Mouse (Mus musculus) liver, embryonic 14.5 days (tissue): ENCODE measurements around the gene Rxfp1. TPM values are rescaled to one million over a fixed set of nuclear protein-coding genes. Genes with fewer than 3 reads are reported as not detected.
A peak's percentile ranks its signal among the peaks of the same experiment; 100 is the strongest.

Source experiments
- ATAC-seq: fragments of 200-750 bp; cut with Nextera tagmentation; 2 replicates; pipeline ENCODE4 v1.8.0; 2017; ENCODE audit warnings: moderate number of reproducible peaks, mild to moderate bottlenecking, moderate library complexity; ENCODE audit not compliant: insufficient read depth
- DNase-seq, 3 experiments: peaks; one replicate each; pipeline ENCODE4 v3.0.0-alpha.2; 2012 to 2013; ENCODE audit warnings: low read depth in 3 of 3, low spot score in 3 of 3
- H3K27ac ChIP-seq: fragments of 300-500 bp; sonication (generic); 2 replicates; pipeline ENCODE4 v1.5.1; 2014; ENCODE audit warnings: moderate library complexity, mild to moderate bottlenecking, control low read depth, inconsistent platforms
- H3K27me3 ChIP-seq: fragments of 300-500 bp; sonication (generic); 2 replicates; pipeline ENCODE4 v1.6.1; 2014; ENCODE audit warnings: mild to moderate bottlenecking, low read length, moderate library complexity; ENCODE audit not compliant: control insufficient read depth, insufficient read depth
- H3K36me3 ChIP-seq: fragments of 300-500 bp; sonication (generic); replicated peaks from 2 replicates; pipeline ENCODE4 v1.6.1; 2014; ENCODE audit warnings: low read depth; ENCODE audit not compliant: control insufficient read depth, insufficient read depth
- H3K4me1 ChIP-seq, 2 experiments: fragments of 200-500 bp in 1 of 2; fragments of 300-500 bp in 1 of 2; sonication (generic) in 1 of 2; replicated peaks; 2 replicates each; pipeline ENCODE4 v1.6.1; 2012 to 2014; ENCODE audit warnings: antibody characterized with exemption in 1 of 2, inconsistent platforms in 1 of 2, low read length in 1 of 2; ENCODE audit not compliant: control insufficient read depth in 2 of 2, insufficient read depth in 2 of 2
- H3K4me2 ChIP-seq: fragments of 300-500 bp; sonication (generic); 2 replicates; pipeline ENCODE4 v1.6.1; 2014; ENCODE audit warnings: low read depth, mild to moderate bottlenecking, control low read depth, moderate library complexity
- H3K4me3 ChIP-seq, 2 experiments: fragments of 200-500 bp in 1 of 2; fragments of 300-500 bp in 1 of 2; sonication (generic) in 1 of 2; 2 replicates each; pipeline ENCODE4 v1.5.1; 2012 to 2014; ENCODE audit warnings: low read depth in 2 of 2, low read length in 2 of 2, mild to moderate bottlenecking in 2 of 2, control low read depth in 1 of 2, inconsistent platforms in 1 of 2, moderate library complexity in 1 of 2; ENCODE audit not compliant: insufficient read depth in 1 of 2
- H3K9ac ChIP-seq: fragments of 300-500 bp; sonication (generic); replicated peaks from 2 replicates; pipeline ENCODE4 v1.6.1; 2014; ENCODE audit warnings: mild to moderate bottlenecking, control low read depth, moderate library complexity
- H3K9me3 ChIP-seq: fragments of 300-500 bp; sonication (generic); 2 replicates; pipeline ENCODE4 v1.6.1; 2016; ENCODE audit warnings: low read length, mixed read lengths; ENCODE audit not compliant: control insufficient read depth
- CTCF ChIP-seq: IDR thresholded peaks from 2 replicates; pipeline ENCODE4 v1.5.1; 2016; ENCODE audit warnings: antibody characterized with exemption, low read depth, control low read depth
- EP300 ChIP-seq: IDR thresholded peaks from 2 replicates; pipeline ENCODE4 v1.6.1; 2016; ENCODE audit warnings: antibody characterized with exemption, low read depth
- WGBS: fragments of 180-500 bp; shearing (Covaris S2); extraction: QIAGEN DNeasy Blood & Tissue Kit; methylation state at CpG from one replicate; pipeline ENCODE4 v1.1.7; 2014; ENCODE audit not compliant: insufficient replicate concordance; 5-methylcytosine and 5-hydroxymethylcytosine counted together
- polyA plus RNA-seq, 2 experiments: library from polyadenylated mRNA; depleted of rRNA in 1 of 2; stranded (reverse) in 1 of 2; unstranded in 1 of 2; fragments of >200 nt; fragmentation: Nextera tagmentation in 1 of 2; extraction: Ambion mirVana in 1 of 2; gene quantifications; 2 replicates each; pipeline versions ENCODE4 v1.2.1 to v1.2.3; 2012 to 2014

The Rxfp1 gene
- polyA plus RNA-seq, 2 experiments, result under 0.01 TPM; not detected in 1

DNA sequence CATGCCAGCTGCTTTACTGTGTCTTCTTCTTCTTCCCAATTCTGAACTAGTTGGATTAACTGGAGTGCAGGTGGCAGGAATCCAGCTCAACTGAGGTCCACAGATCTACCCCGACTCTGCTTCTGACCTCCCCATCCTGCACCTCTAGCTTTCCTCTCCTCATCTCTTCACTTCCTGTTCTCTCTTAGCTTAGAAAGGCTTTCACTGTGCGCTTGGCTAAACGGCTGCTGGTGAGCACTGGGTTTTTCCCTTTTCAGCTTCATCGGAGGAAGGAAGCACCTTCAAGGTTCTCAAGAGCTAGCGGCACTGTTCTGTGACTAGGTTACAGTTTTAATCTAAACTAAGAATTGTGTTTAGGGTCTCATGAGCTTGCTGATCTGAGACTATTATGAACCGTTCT lies 8.9 kb upstream of the Rxfp1 start:
- no peaks in the 10 kb centered on the region for H3K4me1 ChIP-seq
- no peaks in the 10 kb centered on the region for H3K27me3 ChIP-seq
- H3K36me3 ChIP-seq, result no peaks in the 10 kb centered on the region
- no peak overlapping the region for H3K4me3 ChIP-seq
- H3K27ac ChIP-seq, result no peak overlapping the region
- no peak overlapping the region for H3K9ac ChIP-seq
- DNase-seq, result no peak
- no peaks in the 10 kb centered on the region for H3K9me3 ChIP-seq
- no peak overlapping the region for H3K4me2 ChIP-seq
- TF ChIP-seq CTCF, result no peak
- TF ChIP-seq EP300, result no peak
- no peak for ATAC-seq
- 57% methylated on average over 6 of the region's 6 CpGs for WGBS

DNA sequence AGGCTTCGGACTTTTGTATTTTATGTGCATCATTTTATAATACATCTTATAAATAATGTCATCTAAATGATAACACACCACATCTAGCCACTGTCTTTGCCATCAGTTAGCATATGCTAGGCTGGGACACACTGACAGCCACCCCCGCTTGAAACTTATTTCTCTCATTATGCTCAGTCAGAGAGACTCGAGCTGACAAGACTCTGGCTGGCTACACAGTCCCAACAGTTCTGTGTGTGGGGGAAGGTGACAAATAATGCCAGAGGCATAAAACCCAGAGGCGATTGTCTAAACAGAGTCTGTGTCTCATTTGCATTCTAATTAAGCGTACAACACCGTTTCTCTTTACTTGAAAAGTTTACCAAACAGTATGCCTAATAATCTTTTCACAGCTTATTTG lies 7.4 kb upstream of the Rxfp1 start:
- WGBS, result 60% methylated on average over 6 of the region's 6 CpGs
- H3K4me3 ChIP-seq, result no peak overlapping the region
- H3K4me2 ChIP-seq, result no peak overlapping the region
- no peaks in the 10 kb centered on the region for H3K27me3 ChIP-seq
- ATAC-seq, result no peak
- no peaks in the 10 kb centered on the region for H3K9me3 ChIP-seq
- TF ChIP-seq EP300 (no peak), CTCF (no peak)
- H3K27ac ChIP-seq, result no peak overlapping the region
- DNase-seq, result no peak
- no peak overlapping the region for H3K9ac ChIP-seq
- H3K4me1 ChIP-seq, result no peaks in the 10 kb centered on the region
- H3K36me3 ChIP-seq, result no peaks in the 10 kb centered on the region

DNA sequence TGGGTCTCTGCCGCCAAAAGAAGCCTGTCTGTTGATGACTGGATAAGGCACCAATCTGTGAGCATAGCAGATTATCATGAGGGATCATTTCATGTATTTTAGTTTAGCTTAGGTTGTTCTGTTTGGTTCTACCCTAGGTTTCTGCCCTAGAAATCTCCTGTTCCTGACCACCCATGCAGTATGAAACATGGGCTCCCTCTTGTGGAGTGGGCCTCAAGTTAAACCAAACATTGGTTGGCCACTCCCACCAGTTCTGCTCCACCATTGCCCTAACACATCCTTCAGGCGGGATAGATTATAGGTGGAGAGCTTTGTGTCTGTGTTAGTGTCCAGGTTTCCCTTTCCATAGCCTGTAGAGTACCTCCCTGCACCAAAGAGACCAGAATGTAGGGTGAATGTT lies 6.7 kb upstream of the Rxfp1 start:
- Histone ChIP-seq H3K9me3 (no peaks in the 10 kb centered on the region), H3K4me2 (no peak overlapping the region), H3K36me3 (no peaks in the 10 kb centered on the region), H3K27me3 (no peaks in the 10 kb centered on the region), H3K4me1 (no peaks in the 10 kb centered on the region), H3K27ac (no peak overlapping the region), H3K4me3 (no peak overlapping the region), H3K9ac (no peak overlapping the region)
- WGBS, result 54% methylated on average over 2 of the region's 2 CpGs
- no peak for ATAC-seq
- DNase-seq, result peak in 1 of 3 experiments; percentile 7
- TF ChIP-seq EP300 (no peak), CTCF (peak; percentile 53)

DNA sequence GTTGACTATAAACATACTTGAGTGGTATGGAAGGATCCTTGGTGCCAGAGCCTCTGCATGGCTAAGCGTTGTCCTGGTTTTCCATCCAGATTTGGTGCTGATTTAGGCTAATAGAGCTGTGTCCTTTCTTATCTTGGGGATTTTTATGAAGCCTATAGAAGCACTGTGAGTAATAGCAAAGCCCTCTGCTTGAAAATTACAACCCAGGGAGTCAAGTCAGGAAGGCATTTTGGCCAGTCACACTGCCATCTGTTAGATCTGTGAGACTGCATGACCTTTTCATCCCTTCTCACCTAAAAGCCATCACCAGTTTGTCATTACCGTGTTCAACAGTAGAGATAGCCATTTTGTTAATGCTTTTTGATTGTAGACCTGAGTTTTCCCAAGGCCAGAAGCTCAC lies 2.7 kb upstream of the Rxfp1 start:
- H3K27ac ChIP-seq, result no peak overlapping the region
- H3K4me3 ChIP-seq, result no peak overlapping the region
- TF ChIP-seq EP300 (no peak), CTCF (no peak)
- H3K27me3 ChIP-seq, result no peaks in the 10 kb centered on the region
- DNase-seq (no peak), ATAC-seq (no peak)
- H3K4me2 ChIP-seq, result no peak overlapping the region
- no peaks in the 10 kb centered on the region for H3K4me1 ChIP-seq
- no peaks in the 10 kb centered on the region for H3K36me3 ChIP-seq
- WGBS, result 56% methylated on average over 2 of the region's 2 CpGs
- no peak overlapping the region for H3K9ac ChIP-seq
- no peaks in the 10 kb centered on the region for H3K9me3 ChIP-seq

DNA sequence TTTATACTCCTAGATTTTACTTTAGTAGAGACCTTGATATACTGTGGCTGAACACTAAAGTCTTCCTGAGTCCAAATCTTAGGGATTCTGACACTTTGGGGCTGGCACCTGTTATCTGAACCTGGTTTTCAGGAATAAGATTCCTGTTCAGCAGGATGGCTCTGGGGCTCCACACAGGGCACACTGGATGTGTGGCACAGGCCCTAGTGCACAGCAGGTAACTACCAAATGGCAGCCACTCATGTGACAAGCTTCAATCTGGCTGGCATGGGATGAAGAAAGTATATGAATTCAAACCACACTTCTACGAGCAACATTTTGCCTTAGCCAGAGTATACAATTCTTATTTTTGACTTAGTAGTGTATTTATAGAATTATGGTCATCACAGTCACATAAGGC lies 771 bp upstream of the Rxfp1 start:
- no peak overlapping the region for H3K4me3 ChIP-seq
- DNase-seq, result no peak
- H3K4me2 ChIP-seq, result no peak overlapping the region
- no peaks in the 10 kb centered on the region for H3K27me3 ChIP-seq
- H3K27ac ChIP-seq, result no peak overlapping the region
- WGBS, result 44% methylated on average over 1 of the region's 1 CpGs
- no peak for ATAC-seq
- H3K36me3 ChIP-seq, result no peaks in the 10 kb centered on the region
- H3K9ac ChIP-seq, result no peak overlapping the region
- no peaks in the 10 kb centered on the region for H3K9me3 ChIP-seq
- TF ChIP-seq EP300, result no peak
- TF ChIP-seq CTCF, result no peak
- H3K4me1 ChIP-seq, result no peaks in the 10 kb centered on the region
